11 mouse cellular contexts compared by ENCODE assay signal in genomic region chr12:16587767-16588166, GRCm38 (mm10). TPM values are rescaled to one million over a fixed set of nuclear protein-coding genes. Genes with fewer than 3 reads are reported as not detected.
DNase-seq lines count a peak whose midpoint lies in the region; ATAC-seq lines count a peak whose summit lies in the region.
"Had no signal": no experiment of that assay in that cellular context is flagged by ENCODE, and none has a peak within 500 bp of the region (broad histone marks: within the 10 kb centered on the region; RNA-seq: fewer than 3 reads in every experiment).

No protein-coding gene starts in this region.

- H3K36me3 ChIP-seq in megakaryocyte, embryonic 14.5 days (replicated peaks; ENCODE audit: low read length), result peaks cover 30% of the 10 kb centered on the region
- no peaks in the 10 kb centered on the region for H3K36me3 ChIP-seq in forebrain, embryonic 12.5 days (replicated peaks)
- H3K36me3 ChIP-seq in liver, embryonic 11.5 days (ENCODE audit: control insufficient read depth, insufficient read depth, low read length), result no peaks in the 10 kb centered on the region
- H3K36me3 ChIP-seq in neural tube, embryonic 15.5 days, result no peaks in the 10 kb centered on the region
- H3K36me3 ChIP-seq: embryonic facial prominence, embryonic 15.5 days; heart, embryonic 15.5 days had no signal

- peaks cover 84% of the 10 kb centered on the region for H3K4me1 ChIP-seq in megakaryocyte, embryonic 14.5 days
- peaks cover 81% of the 10 kb centered on the region for H3K4me1 ChIP-seq in forebrain, embryonic 12.5 days
- peaks cover 55% of the 10 kb centered on the region for H3K4me1 ChIP-seq in liver, embryonic 11.5 days (replicated peaks; ENCODE audit: control insufficient read depth, insufficient read depth, low read length)
- peaks cover 80% of the 10 kb centered on the region for H3K4me1 ChIP-seq in neural tube, embryonic 15.5 days

- no peak for ATAC-seq in megakaryocyte, adult 5-6 weeks (ENCODE audit: poor library complexity, severe bottlenecking)
- ATAC-seq in forebrain, embryonic 12.5 days (ENCODE audit: low FRiP score), result no peak
- no peak for ATAC-seq in liver, embryonic 11.5 days (replicated peaks; ENCODE audit: low FRiP score)
- no peak for ATAC-seq in neural tube, embryonic 15.5 days (ENCODE audit: low FRiP score)
- ATAC-seq: Patski had no signal

- H3K9me3 ChIP-seq in megakaryocyte, embryonic 14.5 days, result no peaks in the 10 kb centered on the region
- H3K9me3 ChIP-seq in forebrain, embryonic 12.5 days, result no peaks in the 10 kb centered on the region
- no peaks in the 10 kb centered on the region for H3K9me3 ChIP-seq in liver, embryonic 11.5 days (ENCODE audit: control insufficient read depth, low read length)
- H3K9me3 ChIP-seq in neural tube, embryonic 15.5 days (replicated peaks), result no peaks in the 10 kb centered on the region
- H3K9me3 ChIP-seq: embryonic facial prominence, embryonic 15.5 days; heart, embryonic 15.5 days had no signal

- peak overlapping the region; percentile 95 for H3K4me3 ChIP-seq in megakaryocyte, embryonic 14.5 days (replicated peaks)
- peak overlapping the region; percentile 70; the same call in 1 of the 2 replicates for H3K4me3 ChIP-seq in forebrain, embryonic 12.5 days (replicated peaks)
- H3K4me3 ChIP-seq in liver, embryonic 11.5 days (ENCODE audit: low read depth, low read length), result no peak overlapping the region
- H3K4me3 ChIP-seq in neural tube, embryonic 15.5 days (replicated peaks), result peak overlapping the region; percentile 83

- no peak overlapping the region for H3K27ac ChIP-seq in forebrain, embryonic 12.5 days
- no peak overlapping the region; the same call in 1 of the 2 replicates for H3K27ac ChIP-seq in liver, embryonic 11.5 days (ENCODE audit: low read depth, low read length)
- no peak overlapping the region for H3K27ac ChIP-seq in neural tube, embryonic 15.5 days (replicated peaks)
- H3K27ac ChIP-seq: embryonic facial prominence, embryonic 15.5 days; heart, embryonic 15.5 days had no signal

- H3K9ac ChIP-seq in forebrain, embryonic 12.5 days, result 0 out of 2 replicates have a peak overlapping the region, but pooled peaks have one; percentile 65
- no peak overlapping the region for H3K9ac ChIP-seq in liver, embryonic 11.5 days (ENCODE audit: low read depth, low read length)
- peak overlapping the region; percentile 98 for H3K9ac ChIP-seq in neural tube, embryonic 15.5 days (replicated peaks)
- H3K9ac ChIP-seq: embryonic facial prominence, embryonic 15.5 days had no signal

- DNase-seq in liver, embryonic 11.5 days (ENCODE audit: low spot score), result no peak
- no peak for DNase-seq in left cerebral cortex, adult 11 months (ENCODE audit: low spot score)
- DNase-seq in urinary bladder, adult 18-20 months (ENCODE audit: low spot score in 2 of 2), result no peak
- DNase-seq: right cerebral cortex, postnatal 4 days had no signal

- WGBS in forebrain, embryonic 12.5 days, result 82% methylated on average over 5 of the region's 5 CpGs
- 68% methylated on average over 5 of the region's 5 CpGs for WGBS in liver, embryonic 11.5 days
- WGBS in neural tube, embryonic 15.5 days, result 75% methylated on average over 5 of the region's 5 CpGs

- H3K27me3 ChIP-seq in megakaryocyte, embryonic 14.5 days (replicated peaks), result peaks cover 2% of the 10 kb centered on the region
- no peaks in the 10 kb centered on the region; the same call in 1 of the 2 replicates for H3K27me3 ChIP-seq in forebrain, embryonic 12.5 days
- H3K27me3 ChIP-seq in liver, embryonic 11.5 days (replicated peaks; ENCODE audit: control insufficient read depth, insufficient read depth, low read length), result no peaks in the 10 kb centered on the region
- no peaks in the 10 kb centered on the region for H3K27me3 ChIP-seq in neural tube, embryonic 15.5 days (replicated peaks)
- H3K27me3 ChIP-seq: embryonic facial prominence, embryonic 15.5 days; heart, embryonic 15.5 days; Patski had no signal

- H3K4me2 ChIP-seq in forebrain, embryonic 12.5 days, result peak overlapping the region; percentile 74
- peak overlapping the region; percentile 87 for H3K4me2 ChIP-seq in liver, embryonic 11.5 days
- peak overlapping the region; percentile 78 for H3K4me2 ChIP-seq in neural tube, embryonic 15.5 days

RNA-seq across cellular contexts. Expression of gene Lpin1, which starts 23.0 kb away (rescaled TPM):
- 2.6 and 8.1 TPM in 2 replicates for polyA plus RNA-seq in megakaryocyte, embryonic 14.5 days (2012; ENCODE audit: insufficient read depth, low replicate concordance)
- total RNA-seq in megakaryocyte, adult 5-6 weeks (2015), result 6.0 and 11.7 TPM in 2 replicates
- 6.3 and 6.6 TPM in 2 replicates for total RNA-seq in megakaryocyte, adult 5-6 weeks (2017)
- polyA plus RNA-seq in forebrain, embryonic 12.5 days (2016; fragmentation: Nextera tagmentation; extraction: Ambion mirVana), result 10.4 and 11.1 TPM in 2 replicates
- polyA plus RNA-seq in liver, embryonic 11.5 days (2014; fragmentation: Nextera tagmentation; extraction: Ambion mirVana), result 9.6 and 10.4 TPM in 2 replicates
- polyA plus RNA-seq in neural tube, embryonic 15.5 days (2015; fragmentation: Nextera tagmentation; extraction: Ambion mirVana), result 13.2 and 15.5 TPM in 2 replicates
